Mouse (Mus musculus): Measurements from ENCODE around the gene Atp2a1. TPM values are rescaled to one million over a fixed set of nuclear protein-coding genes. Genes with fewer than 3 reads are reported as not detected.

Atp2a1 gene
- polyA plus RNA-seq, 1 experiment: 144 TPM

DNA sequence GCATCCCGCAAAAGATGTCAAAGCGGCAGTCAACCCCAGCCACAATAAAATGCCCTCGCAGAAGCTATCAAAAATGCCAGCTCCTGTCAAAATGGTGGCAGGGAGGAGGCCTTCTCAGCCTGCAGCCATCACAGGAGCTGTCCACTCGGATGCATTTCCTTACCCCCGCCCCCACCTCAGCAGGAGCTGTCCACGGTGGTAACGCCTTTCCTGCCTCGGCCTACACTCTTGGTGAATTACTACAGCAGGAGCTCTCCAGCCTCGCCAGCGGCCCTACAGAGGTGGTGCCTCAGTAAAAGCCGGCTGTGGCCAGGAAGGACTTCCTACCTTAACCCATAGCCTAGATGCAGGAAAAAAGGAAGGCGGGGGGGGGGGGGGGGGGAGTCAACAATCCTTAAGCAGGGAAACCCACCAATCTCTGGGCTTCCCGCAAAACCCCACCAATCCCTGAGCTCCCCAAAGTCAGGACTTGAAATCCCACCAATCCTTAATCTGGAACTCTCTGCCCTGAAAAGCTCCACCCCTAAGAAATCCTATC is 35.5 kb downstream of the Atp2a1 start:
- Histone ChIP-seq H3K4me3 (ENCODE audit: insufficient read depth, low read depth, low read length) (no peak overlapping the region), H3K4me1 (ENCODE audit: control insufficient read depth, insufficient read depth, low read length) (no peaks in the 10 kb centered on the region; the same call in 1 of the 2 replicates), H3K27ac (ENCODE audit: insufficient read depth, low read depth, low read length) (no peak overlapping the region), H3K27me3 (replicated peaks; ENCODE audit: control insufficient read depth, insufficient read depth, low read length) (no peaks in the 10 kb centered on the region), H3K36me3 (ENCODE audit: control insufficient read depth, insufficient read depth, low read length) (no peaks in the 10 kb centered on the region)
- WGBS: 64% methylated on average over 13 of the region's 13 CpGs
- TF ChIP-seq POLR2A (IDR thresholded peaks at IDR 0.05; ENCODE audit: low read depth, low read length): no peak
- TF ChIP-seq CTCF (conservative IDR thresholded peaks at IDR 0.05; ENCODE audit: insufficient read depth, insufficient read length, low read depth, low read length): no peak
- no peak for DNase-seq

GRCm38 (mm10) chr7:126424161-126424560 is 38.7 kb downstream of the Atp2a1 start:
- H3K4me1 ChIP-seq (ENCODE audit: control insufficient read depth, insufficient read depth, low read length): no peaks in the 10 kb centered on the region; the same call in 1 of the 2 replicates
- 74% methylated on average over 6 of the region's 6 CpGs for WGBS
- H3K4me3 ChIP-seq (ENCODE audit: insufficient read depth, low read depth, low read length): no peak overlapping the region
- no peaks in the 10 kb centered on the region for H3K27me3 ChIP-seq (replicated peaks; ENCODE audit: control insufficient read depth, insufficient read depth, low read length)
- H3K36me3 ChIP-seq (ENCODE audit: control insufficient read depth, insufficient read depth, low read length): no peaks in the 10 kb centered on the region
- TF ChIP-seq POLR2A (IDR thresholded peaks at IDR 0.05; ENCODE audit: low read depth, low read length) (no peak), CTCF (conservative IDR thresholded peaks at IDR 0.05; ENCODE audit: insufficient read depth, insufficient read length, low read depth, low read length) (no peak)
- no peak for DNase-seq
- no peak overlapping the region for H3K27ac ChIP-seq (ENCODE audit: insufficient read depth, low read depth, low read length)

- H3K27ac ChIP-seq (ENCODE audit: insufficient read depth, low read depth, low read length): no peak overlapping the region
- TF ChIP-seq CTCF (conservative IDR thresholded peaks at IDR 0.05; ENCODE audit: insufficient read depth, insufficient read length, low read depth, low read length) (no peak), POLR2A (IDR thresholded peaks at IDR 0.05; ENCODE audit: low read depth, low read length) (no peak)
- H3K27me3 ChIP-seq (replicated peaks; ENCODE audit: control insufficient read depth, insufficient read depth, low read length): no peaks in the 10 kb centered on the region
- DNase-seq: no peak
- no peaks in the 10 kb centered on the region for H3K36me3 ChIP-seq (ENCODE audit: control insufficient read depth, insufficient read depth, low read length)
- no peak overlapping the region for H3K4me3 ChIP-seq (ENCODE audit: insufficient read depth, low read depth, low read length)
- 76% methylated on average over 5 of the region's 5 CpGs for WGBS
- no peaks in the 10 kb centered on the region for H3K4me1 ChIP-seq (ENCODE audit: control insufficient read depth, insufficient read depth, low read length)
Measured at GRCm38 (mm10) chr7:126421756-126422155, 41.2 kb downstream of the Atp2a1 start.

DNA sequence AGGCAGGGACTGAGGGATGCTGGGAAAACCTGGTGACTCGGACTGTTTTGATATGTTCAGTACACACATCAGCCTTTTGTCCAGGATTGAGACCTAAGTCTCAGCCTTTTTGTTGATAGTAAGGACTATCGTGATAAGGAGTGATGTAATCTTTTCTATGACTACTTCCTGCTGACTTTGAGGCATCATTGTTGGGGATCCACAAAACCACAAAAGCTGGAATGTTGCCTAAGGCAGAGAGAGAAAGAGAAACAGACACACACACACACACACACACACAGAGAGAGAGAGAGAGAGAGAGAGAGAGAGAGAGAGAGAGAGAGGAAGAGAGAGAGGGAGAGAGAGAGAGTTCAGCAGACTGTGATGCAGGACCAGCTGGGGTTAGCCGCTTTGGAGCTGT is 44.4 kb downstream of the Atp2a1 start:
- Histone ChIP-seq H3K27ac (ENCODE audit: insufficient read depth, low read depth, low read length) (no peak overlapping the region), H3K4me1 (ENCODE audit: control insufficient read depth, insufficient read depth, low read length) (no peaks in the 10 kb centered on the region), H3K27me3 (replicated peaks; ENCODE audit: control insufficient read depth, insufficient read depth, low read length) (no peaks in the 10 kb centered on the region), H3K4me3 (ENCODE audit: insufficient read depth, low read depth, low read length) (no peak overlapping the region), H3K36me3 (ENCODE audit: control insufficient read depth, insufficient read depth, low read length) (no peaks in the 10 kb centered on the region)
- DNase-seq: no peak
- WGBS: 52% methylated on average over 3 of the region's 3 CpGs
- TF ChIP-seq POLR2A (IDR thresholded peaks at IDR 0.05; ENCODE audit: low read depth, low read length): no peak
- TF ChIP-seq CTCF (conservative IDR thresholded peaks at IDR 0.05; ENCODE audit: insufficient read depth, insufficient read length, low read depth, low read length): no peak

DNA sequence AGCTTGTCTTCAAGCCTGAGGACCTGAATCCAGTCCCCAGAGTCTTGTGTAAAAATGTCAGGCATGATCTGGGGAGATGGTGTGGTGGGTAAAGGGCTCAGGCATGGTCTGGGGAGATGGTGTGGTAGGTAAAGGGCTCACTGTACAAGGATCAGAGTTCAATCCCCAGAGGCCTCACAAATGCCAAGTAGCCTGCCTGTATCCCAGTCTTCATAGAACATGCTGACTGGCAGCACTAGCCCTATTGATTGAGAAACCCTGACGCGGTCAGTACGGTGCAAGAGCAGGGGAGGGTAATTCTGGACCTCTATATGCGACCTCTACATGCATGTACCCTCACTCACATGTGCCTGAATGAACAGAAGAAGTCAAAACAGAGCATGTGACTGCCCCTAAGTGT is 45.3 kb downstream of the Atp2a1 start:
- H3K36me3 ChIP-seq (ENCODE audit: control insufficient read depth, insufficient read depth, low read length): no peaks in the 10 kb centered on the region
- H3K4me3 ChIP-seq (ENCODE audit: insufficient read depth, low read depth, low read length): no peak overlapping the region
- no peaks in the 10 kb centered on the region for H3K27me3 ChIP-seq (replicated peaks; ENCODE audit: control insufficient read depth, insufficient read depth, low read length)
- no peak for TF ChIP-seq POLR2A (IDR thresholded peaks at IDR 0.05; ENCODE audit: low read depth, low read length)
- no peak for TF ChIP-seq CTCF (conservative IDR thresholded peaks at IDR 0.05; ENCODE audit: insufficient read depth, insufficient read length, low read depth, low read length)
- H3K27ac ChIP-seq (ENCODE audit: insufficient read depth, low read depth, low read length): no peak overlapping the region
- DNase-seq: no peak
- H3K4me1 ChIP-seq (ENCODE audit: control insufficient read depth, insufficient read depth, low read length): no peaks in the 10 kb centered on the region
- 89% methylated on average over 4 of the region's 4 CpGs for WGBS

DNA sequence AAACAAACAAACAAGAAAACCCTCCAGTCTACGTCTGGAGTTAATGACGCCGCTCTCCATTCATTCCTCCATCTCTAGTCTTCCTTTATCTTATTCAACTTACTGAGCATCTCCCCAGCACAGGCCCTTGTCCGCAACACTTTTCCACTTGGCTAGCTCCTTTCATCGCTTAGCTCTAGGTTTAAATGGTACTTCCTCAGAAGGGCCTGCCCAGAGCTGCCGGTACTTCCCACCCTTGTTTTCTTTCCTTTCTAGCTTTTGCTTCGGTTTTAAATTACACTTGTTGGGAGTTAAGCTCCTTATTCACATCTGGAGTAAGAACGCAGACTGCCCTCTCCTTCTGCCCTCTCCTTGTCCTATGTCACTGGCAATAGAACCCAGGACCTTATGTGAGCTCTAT is 45.9 kb downstream of the Atp2a1 start:
- WGBS: 62% methylated on average over 8 of the region's 8 CpGs
- Histone ChIP-seq H3K4me3 (ENCODE audit: insufficient read depth, low read depth, low read length) (no peak overlapping the region), H3K27ac (ENCODE audit: insufficient read depth, low read depth, low read length) (no peak overlapping the region), H3K27me3 (replicated peaks; ENCODE audit: control insufficient read depth, insufficient read depth, low read length) (no peaks in the 10 kb centered on the region), H3K36me3 (ENCODE audit: control insufficient read depth, insufficient read depth, low read length) (no peaks in the 10 kb centered on the region), H3K4me1 (ENCODE audit: control insufficient read depth, insufficient read depth, low read length) (no peaks in the 10 kb centered on the region)
- TF ChIP-seq POLR2A (IDR thresholded peaks at IDR 0.05; ENCODE audit: low read depth, low read length) (no peak), CTCF (conservative IDR thresholded peaks at IDR 0.05; ENCODE audit: insufficient read depth, insufficient read length, low read depth, low read length) (no peak)
- DNase-seq: no peak

DNA sequence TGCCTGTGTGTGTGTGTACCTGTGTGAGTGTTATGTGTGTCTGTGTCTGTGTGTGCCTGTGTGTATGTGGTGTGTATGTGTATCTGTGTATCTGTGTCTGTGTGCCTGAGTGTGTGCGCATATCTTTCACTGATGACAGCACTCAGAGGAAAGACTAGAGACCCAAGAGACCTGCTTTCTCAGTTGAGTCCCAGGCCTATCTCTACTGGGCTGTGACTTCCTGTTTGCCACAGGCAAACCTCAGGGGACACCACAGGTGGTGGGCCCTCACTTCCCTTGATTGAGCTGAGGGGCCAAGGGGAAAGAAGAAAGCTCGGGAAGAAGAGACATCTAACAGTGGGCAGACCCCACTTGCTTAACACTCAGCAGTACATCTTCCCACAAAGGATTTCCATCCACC is 46.3 kb downstream of the Atp2a1 start:
- TF ChIP-seq CTCF (conservative IDR thresholded peaks at IDR 0.05; ENCODE audit: insufficient read depth, insufficient read length, low read depth, low read length) (no peak), POLR2A (IDR thresholded peaks at IDR 0.05; ENCODE audit: low read depth, low read length) (no peak)
- 56% methylated on average over 2 of the region's 2 CpGs for WGBS
- H3K27me3 ChIP-seq (replicated peaks; ENCODE audit: control insufficient read depth, insufficient read depth, low read length): no peaks in the 10 kb centered on the region
- H3K36me3 ChIP-seq (ENCODE audit: control insufficient read depth, insufficient read depth, low read length): no peaks in the 10 kb centered on the region
- H3K4me3 ChIP-seq (ENCODE audit: insufficient read depth, low read depth, low read length): no peak overlapping the region
- DNase-seq: no peak
- H3K27ac ChIP-seq (ENCODE audit: insufficient read depth, low read depth, low read length): no peak overlapping the region
- H3K4me1 ChIP-seq (ENCODE audit: control insufficient read depth, insufficient read depth, low read length): no peaks in the 10 kb centered on the region

Measured in kidney, adult 2 months (tissue).